Mouse (Mus musculus) thymus, postnatal 36 days (tissue): Measurements from ENCODE around the gene Baiap2.

Experiments used
- DNase-seq, 2 experiments: peaks; one replicate each; pipeline ENCODE4 v3.0.0; 2022; ENCODE audit warnings: mixed read lengths in 2 of 2

Baiap2 gene

GRCm38 (mm10) chr11:120046553-120047191 lies 104.1 kb downstream of the Baiap2 start, which contains the start of gene Aatk:
Gene Aatk (minus strand): TSS chr11:120047167.
- no peak for DNase-seq

- no peak for DNase-seq
Observed at GRCm38 (mm10) chr11:120047531-120048251, 105.1 kb downstream of the Baiap2 start.

GRCm38 (mm10) chr11:120048252-120048556 lies 105.6 kb downstream of the Baiap2 start:
- DNase-seq: no peak

GRCm38 (mm10) chr11:120049067-120049466 lies 106.5 kb downstream of the Baiap2 start:
- no peak for DNase-seq

GRCm38 (mm10) chr11:120051124-120051811 lies 108.7 kb downstream of the Baiap2 start:
- DNase-seq: no peak

GRCm38 (mm10) chr11:120052274-120052673 lies 109.7 kb downstream of the Baiap2 start:
- no peak for DNase-seq

GRCm38 (mm10) chr11:120053846-120054245 lies 111.3 kb downstream of the Baiap2 start:
- DNase-seq: no peak

GRCm38 (mm10) chr11:120055953-120056732 lies 113.6 kb downstream of the Baiap2 start:
- no peak for DNase-seq
